Mouse (Mus musculus) cerebellum, adult 8-10 months (tissue): ENCODE measurements around the gene 4930449I24Rik.
"Not testable (repeated sequence)": the region's sequence is repeated elsewhere in the genome, so short reads cannot be mapped to it uniquely, and the experiment has no call there.

ENCODE experiments used
- DNase-seq: peaks from one replicate; pipeline ENCODE4 v3.0.0; 2022

The 4930449I24Rik gene

DNA sequence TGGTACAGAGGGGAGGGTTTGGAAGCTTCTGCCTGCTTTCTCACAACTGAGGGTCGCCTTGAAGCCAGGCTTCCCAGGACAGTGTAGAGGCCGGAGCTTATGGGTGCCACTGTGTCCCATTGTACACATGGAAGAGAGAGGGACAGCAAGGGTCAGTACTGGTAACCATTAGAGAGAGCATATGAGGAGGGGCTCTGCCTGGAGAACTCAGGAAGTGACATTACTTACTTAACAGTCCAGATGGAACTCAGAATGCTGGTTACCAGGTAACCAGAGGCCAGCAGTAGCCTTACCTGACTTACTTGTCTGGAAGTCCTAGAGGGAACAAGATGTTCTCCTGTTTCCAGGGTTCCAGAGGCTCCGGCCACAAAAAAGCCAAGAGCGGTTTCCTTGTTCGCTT is at the start of gene 4930449I24Rik:
Gene 4930449I24Rik (plus strand): TSS at position 301 of the 400 bp plus-strand sequence.
- DNase-seq: not testable (repeated sequence)

DNA sequence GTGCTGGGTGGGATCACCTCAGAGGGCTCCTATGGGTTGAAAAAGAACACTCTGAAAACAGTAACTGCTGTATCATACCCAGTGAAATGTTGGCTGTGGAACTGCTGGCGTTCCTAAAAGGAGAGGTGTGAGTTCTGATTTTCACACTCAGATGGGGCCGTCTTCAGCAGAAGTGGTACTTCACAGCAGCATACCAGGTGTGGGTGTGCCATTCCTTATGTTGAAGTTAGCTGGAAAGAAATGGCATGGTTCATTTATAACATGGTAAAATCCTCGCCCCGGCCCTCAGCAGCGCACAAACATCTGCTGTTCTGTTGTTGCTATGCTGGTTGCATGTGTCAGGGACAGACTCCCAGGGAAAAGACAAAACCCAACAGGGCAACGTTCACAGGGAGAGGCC is 48.6 kb upstream of the 4930449I24Rik start:
- no peak for DNase-seq

DNA sequence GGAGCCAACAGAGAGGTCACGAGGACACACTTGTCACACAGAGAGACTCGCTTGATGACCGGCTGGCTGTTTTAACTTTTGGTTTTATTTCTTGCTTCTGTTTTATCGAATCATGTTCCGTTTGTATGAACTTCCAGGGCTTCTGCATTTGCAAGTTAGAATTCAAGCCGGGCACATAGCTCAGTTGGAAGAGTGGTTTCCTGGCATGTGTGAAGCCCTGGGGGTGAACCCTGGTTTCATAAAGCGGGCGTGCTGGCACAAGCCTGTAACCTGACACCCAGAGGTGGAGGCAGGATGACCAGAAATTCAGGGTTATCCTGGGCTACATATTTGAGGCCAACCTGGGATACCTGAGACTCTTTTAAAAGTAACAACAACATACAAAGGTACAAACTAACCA is 40.6 kb upstream of the 4930449I24Rik start:
- no peak for DNase-seq

DNA sequence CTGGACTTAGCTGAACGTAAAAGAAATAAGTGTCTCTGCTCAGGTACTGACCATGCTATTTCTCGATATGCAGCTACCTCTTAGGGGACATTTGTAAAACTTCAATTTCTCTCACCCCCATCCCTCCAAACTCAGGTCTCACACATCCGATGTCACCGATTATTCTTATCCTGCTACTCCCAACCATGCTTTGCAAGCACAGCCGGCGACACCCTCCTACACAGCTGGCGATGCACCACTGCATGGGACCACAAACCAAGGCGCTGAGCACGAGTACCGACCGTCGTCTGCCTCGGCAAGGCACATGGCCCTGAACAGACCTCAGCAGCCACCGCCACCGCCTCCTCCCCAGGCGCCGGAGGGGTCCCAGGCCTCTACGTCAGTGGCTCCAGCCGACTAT is 35.5 kb upstream of the 4930449I24Rik start:
- DNase-seq: no peak

DNA sequence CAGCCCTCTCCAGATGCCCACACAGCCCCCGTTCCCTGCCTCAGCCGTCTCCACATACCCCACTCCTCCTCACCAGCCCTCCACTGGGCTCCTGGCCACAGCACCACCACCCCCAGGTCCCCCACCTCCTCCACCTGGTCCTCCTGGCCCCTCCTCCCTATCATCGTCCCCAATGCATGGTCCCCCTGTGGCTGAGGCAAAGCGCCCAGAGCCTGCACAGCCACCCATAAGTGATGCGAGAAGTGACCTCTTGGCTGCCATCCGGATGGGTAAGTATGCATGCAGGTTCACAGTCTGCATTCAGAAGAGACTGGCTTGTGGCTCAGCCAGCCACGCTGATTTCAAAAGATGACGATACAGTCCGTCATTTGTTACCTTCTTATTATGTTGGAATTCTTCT is 33.9 kb upstream of the 4930449I24Rik start:
- DNase-seq: no peak

DNA sequence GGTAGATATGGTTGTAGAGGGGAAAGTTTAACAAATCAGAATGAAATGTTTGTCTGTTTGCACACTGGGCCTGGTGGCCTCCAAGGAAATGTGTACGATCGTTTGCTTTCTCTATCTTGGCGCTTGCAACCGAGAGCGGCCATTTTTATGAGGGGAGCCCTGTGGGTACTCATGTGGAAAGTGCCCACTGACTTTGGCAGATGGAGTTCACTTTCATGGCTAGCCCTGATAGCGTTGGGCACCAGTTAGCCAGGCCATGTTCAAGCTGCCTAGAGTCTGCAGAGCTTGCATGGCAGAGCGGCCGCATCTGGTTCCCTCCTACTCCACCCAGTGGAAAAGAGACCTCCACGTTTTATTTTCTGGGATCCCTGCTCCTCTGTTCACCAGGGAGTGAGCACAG is 31.4 kb upstream of the 4930449I24Rik start:
- DNase-seq: no peak

DNA sequence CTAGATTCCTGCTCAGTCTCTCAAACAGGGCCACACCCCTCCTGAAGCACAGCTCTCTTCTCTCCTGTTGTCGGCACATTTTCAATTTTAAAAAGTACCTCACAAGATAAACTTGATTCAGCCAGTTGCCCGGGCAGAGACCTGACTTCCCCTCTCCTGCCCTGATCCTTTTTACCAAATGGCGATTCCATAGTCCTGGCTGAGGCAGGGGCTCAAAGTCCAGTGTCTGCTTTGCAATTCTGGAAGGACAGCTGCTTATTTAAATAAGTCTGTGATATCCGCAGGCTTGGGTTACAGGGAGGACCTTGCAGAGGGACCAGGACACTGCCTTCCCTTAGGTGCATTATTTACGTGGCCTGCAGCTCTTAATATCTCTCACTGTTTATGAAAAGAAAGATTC is 30.9 kb upstream of the 4930449I24Rik start:
- no peak for DNase-seq

DNA sequence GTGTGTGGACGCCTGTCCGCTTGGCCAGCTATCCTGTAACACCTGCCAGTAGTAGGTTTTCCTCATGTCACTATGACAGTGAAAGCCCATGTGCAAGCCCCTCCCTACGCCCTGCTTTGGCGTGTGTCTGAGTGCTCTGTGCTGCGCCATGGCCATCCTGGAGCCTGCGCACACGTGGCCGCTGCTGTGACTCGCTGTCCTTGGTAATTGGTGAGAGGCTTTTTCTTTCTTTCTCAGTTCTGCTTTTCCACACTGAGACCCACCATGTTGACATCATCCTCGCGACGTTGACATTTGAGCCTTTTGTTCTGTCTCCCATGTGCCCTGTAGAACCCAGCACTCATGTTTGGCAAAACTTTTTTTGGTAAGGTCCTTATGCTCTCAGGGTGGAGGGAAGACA is 30.4 kb upstream of the 4930449I24Rik start:
- DNase-seq: no peak

DNA sequence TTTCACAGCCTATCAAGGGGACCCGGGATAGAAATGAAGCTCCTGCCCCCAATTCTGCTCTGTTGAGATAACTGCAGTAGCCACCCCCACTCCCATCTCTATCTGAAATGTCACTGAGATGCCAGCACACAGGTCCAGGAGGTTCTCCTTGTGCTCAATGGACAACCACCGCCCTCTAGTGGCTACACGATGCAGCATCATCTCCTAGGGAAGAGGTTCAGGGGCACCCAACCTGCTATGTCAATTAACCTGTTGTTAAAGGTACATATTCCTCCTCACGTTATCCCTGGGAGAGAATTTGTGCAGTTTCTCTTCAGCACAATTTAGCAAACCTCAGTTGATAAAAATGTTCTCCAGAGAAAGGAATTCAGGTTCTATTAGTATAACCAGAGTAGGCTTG is 22.6 kb upstream of the 4930449I24Rik start:
- DNase-seq: peak; percentile 45

DNA sequence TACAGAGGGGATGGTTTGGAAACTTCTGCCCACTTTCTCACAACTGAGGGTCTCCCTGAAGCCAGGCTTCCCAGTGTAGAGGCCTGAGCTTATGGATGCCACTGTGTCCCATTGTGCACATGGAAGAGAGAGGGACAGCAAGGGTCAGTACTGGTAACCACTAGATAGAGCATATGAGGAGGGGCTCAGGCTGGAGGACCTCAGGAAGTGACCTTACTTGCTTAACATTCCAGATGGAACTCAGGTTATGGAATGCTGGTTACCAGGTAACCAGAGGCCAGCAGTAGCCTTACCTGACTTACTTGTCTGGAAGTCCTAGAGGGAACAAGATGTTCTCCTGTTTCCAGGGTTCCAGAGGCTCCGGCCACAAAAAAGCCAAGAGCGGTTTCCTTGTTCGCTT is 20.5 kb upstream of the 4930449I24Rik start, which contains the start of gene Gm6408:
Gene Gm6408 (plus strand): TSS at position 301 of the 400 bp plus-strand sequence.
- DNase-seq: not testable (repeated sequence)

DNA sequence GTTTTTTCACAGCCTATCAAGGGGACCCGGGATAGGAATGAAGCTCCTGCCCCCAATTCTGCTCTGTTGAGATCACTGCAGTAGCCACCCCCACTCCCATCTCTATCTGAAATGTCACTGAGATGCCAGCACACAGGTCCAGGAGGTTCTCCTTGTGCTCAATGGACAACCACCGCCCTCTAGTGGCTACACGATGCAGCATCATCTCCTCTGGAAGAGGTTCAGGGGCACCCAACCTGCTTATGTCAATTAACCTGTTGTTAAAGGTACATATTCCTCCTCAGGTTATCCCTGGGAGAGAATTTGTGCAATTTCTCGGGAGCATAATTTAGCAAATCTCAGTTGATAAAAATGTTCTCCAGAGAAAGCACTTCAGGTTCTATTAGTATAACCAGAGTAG is 13.2 kb upstream of the 4930449I24Rik start:
- DNase-seq: peak; percentile 23

DNA sequence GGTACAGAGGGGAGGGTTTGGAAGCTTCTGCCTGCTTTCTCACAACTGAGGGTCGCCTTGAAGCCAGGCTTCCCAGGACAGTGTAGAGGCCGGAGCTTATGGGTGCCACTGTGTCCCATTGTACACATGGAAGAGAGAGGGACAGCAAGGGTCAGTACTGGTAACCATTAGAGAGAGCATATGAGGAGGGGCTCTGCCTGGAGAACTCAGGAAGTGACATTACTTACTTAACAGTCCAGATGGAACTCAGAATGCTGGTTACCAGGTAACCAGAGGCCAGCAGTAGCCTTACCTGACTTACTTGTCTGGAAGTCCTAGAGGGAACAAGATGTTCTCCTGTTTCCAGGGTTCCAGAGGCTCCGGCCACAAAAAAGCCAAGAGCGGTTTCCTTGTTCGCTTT is 11.1 kb upstream of the 4930449I24Rik start, which contains the start of gene Gm6370:
Gene Gm6370 (plus strand): TSS at position 301 of the 400 bp plus-strand sequence.
- not testable (repeated sequence) for DNase-seq

DNA sequence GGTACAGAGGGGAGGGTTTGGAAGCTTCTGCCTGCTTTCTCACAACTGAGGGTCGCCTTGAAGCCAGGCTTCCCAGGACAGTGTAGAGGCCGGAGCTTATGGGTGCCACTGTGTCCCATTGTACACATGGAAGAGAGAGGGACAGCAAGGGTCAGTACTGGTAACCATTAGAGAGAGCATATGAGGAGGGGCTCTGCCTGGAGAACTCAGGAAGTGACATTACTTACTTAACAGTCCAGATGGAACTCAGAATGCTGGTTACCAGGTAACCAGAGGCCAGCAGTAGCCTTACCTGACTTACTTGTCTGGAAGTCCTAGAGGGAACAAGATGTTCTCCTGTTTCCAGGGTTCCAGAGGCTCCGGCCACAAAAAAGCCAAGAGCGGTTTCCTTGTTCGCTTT is 11.6 kb downstream of the 4930449I24Rik start, which contains the start of gene Gm3402:
Gene Gm3402 (plus strand): TSS at position 301 of the 400 bp plus-strand sequence.
- DNase-seq: not testable (repeated sequence)

DNA sequence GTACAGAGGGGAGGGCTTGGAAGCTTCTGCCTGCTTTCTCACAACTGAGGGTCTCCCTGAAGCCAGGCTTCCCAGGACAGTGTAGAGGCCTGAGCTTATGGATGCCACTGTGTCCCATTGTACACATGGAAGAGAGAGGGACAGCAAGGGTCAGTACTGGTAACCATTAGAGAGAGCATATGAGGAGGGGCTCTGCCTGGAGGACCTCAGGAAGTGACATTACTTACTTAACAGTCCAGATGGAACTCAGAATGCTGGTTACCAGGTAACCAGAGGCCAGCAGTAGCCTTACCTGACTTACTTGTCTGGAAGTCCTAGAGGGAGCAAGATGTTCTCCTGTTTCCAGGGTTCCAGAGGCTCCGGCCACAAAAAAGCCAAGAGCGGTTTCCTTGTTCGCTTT is 23.3 kb downstream of the 4930449I24Rik start, which contains the start of gene Gm3404:
Gene Gm3404 (plus strand): TSS at position 301 of the 400 bp plus-strand sequence.
- DNase-seq: not testable (repeated sequence)

DNA sequence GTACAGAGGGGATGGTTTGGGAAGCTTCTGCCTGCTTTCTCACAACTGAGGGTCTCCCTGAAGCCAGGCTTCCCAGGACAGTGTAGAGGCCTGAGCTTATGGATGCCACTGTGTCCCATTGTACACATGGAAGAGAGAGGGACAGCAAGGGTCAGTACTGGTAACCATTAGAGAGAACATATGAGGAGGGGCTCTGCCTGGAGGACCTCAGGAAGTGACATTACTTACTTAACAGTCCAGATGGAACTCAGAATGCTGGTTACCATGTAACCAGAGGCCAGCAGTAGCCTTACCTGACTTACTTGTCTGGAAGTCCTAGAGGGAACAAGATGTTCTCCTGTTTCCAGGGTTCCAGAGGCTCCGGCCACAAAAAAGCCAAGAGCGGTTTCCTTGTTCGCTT is 35.1 kb downstream of the 4930449I24Rik start, which contains the start of gene Gm3409:
Gene Gm3409 (plus strand): TSS at position 301 of the 400 bp plus-strand sequence.
- DNase-seq: not testable (repeated sequence)
